8 mouse cellular contexts compared by ENCODE assay signal in genomic region chr9:48836566-48836930, GRCm38 (mm10). TPM values are rescaled to one million over a fixed set of nuclear protein-coding genes. Genes with fewer than 3 reads are reported as not detected.
A peak's percentile ranks its signal among the peaks of the same experiment; 100 is the strongest.
DNase-seq lines count a peak whose midpoint lies in the region; ATAC-seq and TF ChIP-seq lines count a peak whose summit lies in the region.

No protein-coding gene starts in this region.

- peak overlapping the region; percentile 47 for H3K9ac ChIP-seq in intestine, embryonic 15.5 days
- H3K9ac ChIP-seq in neural tube, embryonic 12.5 days, result peak overlapping the region; percentile 75

- no peaks in the 10 kb centered on the region for H3K4me1 ChIP-seq in embryonic fibroblast, embryonic 13.5 days (ENCODE audit: control insufficient read depth, insufficient read depth, low read length)
- H3K4me1 ChIP-seq in intestine, embryonic 15.5 days (replicated peaks), result peaks cover 27% of the 10 kb centered on the region
- peaks cover 35% of the 10 kb centered on the region for H3K4me1 ChIP-seq in neural tube, embryonic 12.5 days

- TF ChIP-seq POLR2A in embryonic fibroblast, embryonic 13.5 days (IDR thresholded peaks at IDR 0.05; ENCODE audit: low read depth, low read length), result no peak

- peak overlapping the region; percentile 95 for H3K27ac ChIP-seq in left cerebral cortex, adult 2 months
- no peak overlapping the region for H3K27ac ChIP-seq in embryonic fibroblast, embryonic 13.5 days (ENCODE audit: insufficient read depth, low read length)
- H3K27ac ChIP-seq in intestine, embryonic 15.5 days, result no peak overlapping the region
- H3K27ac ChIP-seq in neural tube, embryonic 12.5 days, result no peak overlapping the region

- ATAC-seq in intestine, embryonic 15.5 days, result no peak
- no peak for ATAC-seq in neural tube, embryonic 12.5 days (ENCODE audit: low FRiP score, low read depth)

- intact Hi-C loops in left cerebral cortex, adult 2 months (cut with DNase I), result loop anchor here (1.0 to 5.0 kb wide), 2 partner anchors 164 to 188 kb away; no protein-coding TSS in a partner anchor
- intact Hi-C loops in left cerebral cortex, postnatal 25 days (cut with DNase I), result loop anchor here (1.0 to 5.0 kb wide), 3 partner anchors 99 to 159 kb away; no protein-coding TSS in a partner anchor

- TF ChIP-seq CTCF in left cerebral cortex, adult 2 months (IDR thresholded peaks at IDR 0.05), result no peak
- no peak for TF ChIP-seq CTCF in embryonic fibroblast, embryonic 13.5 days (IDR thresholded peaks at IDR 0.05; ENCODE audit: borderline replicate concordance, insufficient read depth, low read length)

- 2% methylated on average over 12 of the region's 12 CpGs for WGBS in intestine, embryonic 15.5 days
- WGBS in neural tube, embryonic 12.5 days, result under 1% methylated on average over 12 of the region's 12 CpGs

- no peaks in the 10 kb centered on the region for H3K36me3 ChIP-seq in intestine, embryonic 15.5 days
- H3K36me3 ChIP-seq in neural tube, embryonic 12.5 days, result peaks cover 4% of the 10 kb centered on the region; the same call in 1 of the 2 replicates

- peak overlapping the region; percentile 93 for H3K4me3 ChIP-seq in left cerebral cortex, adult 2 months
- peak overlapping the region; percentile 7 for H3K4me3 ChIP-seq in embryonic fibroblast, embryonic 13.5 days (ENCODE audit: insufficient read depth, low read length)
- peak overlapping the region; percentile 53 for H3K4me3 ChIP-seq in intestine, embryonic 15.5 days (replicated peaks)
- peak overlapping the region; percentile 69 for H3K4me3 ChIP-seq in neural tube, embryonic 12.5 days

- H3K9me3 ChIP-seq in intestine, embryonic 15.5 days, result no peaks in the 10 kb centered on the region
- no peaks in the 10 kb centered on the region for H3K9me3 ChIP-seq in neural tube, embryonic 12.5 days

- no peak for DNase-seq in left cerebral cortex, adult 2 months (ENCODE audit: extremely low spot score in 1 of 2, low spot score in 2 of 2)
- DNase-seq in left cerebral cortex, postnatal 25 days (ENCODE audit: low spot score in 2 of 2), result no peak
- DNase-seq in thymus, postnatal 36 days, result no peak
- DNase-seq in embryo, embryonic 10 days (ENCODE audit: low spot score), result no peak
- DNase-seq in urinary bladder, postnatal 25 days (ENCODE audit: low spot score), result no peak

- peak overlapping the region; percentile 93 for H3K4me2 ChIP-seq in intestine, embryonic 15.5 days (replicated peaks)
- peak overlapping the region; percentile 97 for H3K4me2 ChIP-seq in neural tube, embryonic 12.5 days (replicated peaks)

- peaks cover 52% of the 10 kb centered on the region for H3K27me3 ChIP-seq in intestine, embryonic 15.5 days (replicated peaks)
- peaks cover 39% of the 10 kb centered on the region for H3K27me3 ChIP-seq in neural tube, embryonic 12.5 days (replicated peaks)

RNA-seq across cellular contexts. Expression of gene Zbtb16, which starts 0.5 kb away (rescaled TPM):
- total RNA-seq in left cerebral cortex, adult 2 months (2021), result 100 to 1,000 TPM in 1 of 2 experiments, 10 to 100 TPM in 1; 92.9 to 111 TPM
- total RNA-seq in left cerebral cortex, postnatal 25 days (2021), result 10 to 100 TPM; 71.7 to 73.7 TPM
- not detected in 2 replicates for polyA plus RNA-seq in embryonic fibroblast, embryonic 13.5 days (2011; ENCODE audit: insufficient read length, low read depth, missing spikeins)
- polyA plus RNA-seq in intestine, embryonic 15.5 days (2015; fragmentation: Nextera tagmentation; extraction: Ambion mirVana), result 2.0 and 2.4 TPM in 2 replicates
- 7.7 TPM in 2 replicates for polyA plus RNA-seq in neural tube, embryonic 12.5 days (2016; fragmentation: Nextera tagmentation; extraction: Ambion mirVana)

Comparison
In these comparisons a context has a peak if more than half of its experiments do, and no peak if none do; other contexts are left out.
1. H3K4me3 ChIP-seq: peak in every context shown above with its lines; median percentile 93 in left cerebral cortex, adult 2 months; 69 in neural tube, embryonic 12.5 days; 53 in intestine, embryonic 15.5 days; 7 in embryonic fibroblast, embryonic 13.5 days.